Mouse (Mus musculus): ENCODE results near the gene Kcnc1.

DNA sequence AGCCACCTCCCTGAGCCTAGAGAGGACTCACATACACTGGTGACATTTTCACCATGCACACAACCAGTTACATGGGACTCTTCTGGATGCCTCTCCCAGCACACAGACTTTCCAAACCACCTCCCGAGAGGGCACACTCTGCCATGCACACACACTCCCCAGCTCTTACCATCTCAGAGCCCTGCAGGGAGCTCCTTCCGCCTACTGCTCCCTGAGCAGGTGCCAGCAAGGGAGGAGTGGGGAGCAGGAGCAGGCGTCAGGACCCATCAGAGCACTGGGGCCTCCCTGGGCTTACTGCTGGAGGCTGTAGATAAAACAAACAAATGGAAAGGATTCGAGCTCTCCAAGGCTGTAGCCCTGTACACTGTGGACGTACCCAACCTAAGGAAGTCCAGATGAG is 25.2 kb downstream of the Kcnc1 start:
- no peak for TF ChIP-seq CTCF (IDR thresholded peaks at IDR 0.05; ENCODE audit: insufficient read depth, low read depth, low read length)
- TF ChIP-seq POLR2A (IDR thresholded peaks at IDR 0.05; ENCODE audit: insufficient read depth, low read depth, low read length): no peak

Data from olfactory bulb, adult 2 months (tissue).